Mouse (Mus musculus) neural tube, embryonic 13.5 days (tissue): ENCODE data around the gene Fam20a. TPM values are rescaled to one million over a fixed set of nuclear protein-coding genes. Genes with fewer than 3 reads are reported as not detected.

Experiments
- ATAC-seq: fragments of 200-750 bp; cut with Nextera tagmentation; 2 replicates; pipeline ENCODE4 v1.8.0; 2017; ENCODE audit warnings: low read depth, mild to moderate bottlenecking, moderate TSS enrichment, moderate library complexity
- H3K27ac ChIP-seq: fragments of 300-500 bp; sonication (generic); replicated peaks from 2 replicates; pipeline ENCODE4 v1.5.1; 2015; ENCODE audit warnings: moderate library complexity, mild to moderate bottlenecking, inconsistent platforms
- H3K27me3 ChIP-seq: fragments of 300-500 bp; sonication (generic); 2 replicates; pipeline ENCODE4 v1.6.1; 2015; ENCODE audit warnings: mild to moderate bottlenecking, inconsistent platforms
- H3K36me3 ChIP-seq: fragments of 300-500 bp; sonication (generic); 2 replicates; pipeline ENCODE4 v1.6.1; 2015; ENCODE audit warnings: mild to moderate bottlenecking, inconsistent platforms
- H3K4me1 ChIP-seq: fragments of 300-500 bp; sonication (generic); replicated peaks from 2 replicates; pipeline ENCODE4 v1.6.1; 2015; ENCODE audit warnings: inconsistent platforms
- H3K4me2 ChIP-seq: fragments of 300-500 bp; sonication (generic); 2 replicates; pipeline ENCODE4 v1.6.1; 2015; ENCODE audit warnings: inconsistent platforms, mild to moderate bottlenecking, moderate library complexity
- H3K4me3 ChIP-seq: fragments of 300-500 bp; sonication (generic); 2 replicates; pipeline ENCODE4 v1.5.1; 2015; ENCODE audit warnings: mild to moderate bottlenecking, inconsistent platforms
- H3K9ac ChIP-seq: fragments of 300-500 bp; sonication (generic); 2 replicates; pipeline ENCODE4 v1.6.1; 2015; ENCODE audit warnings: moderate library complexity, mild to moderate bottlenecking, inconsistent platforms
- H3K9me3 ChIP-seq: fragments of 300-500 bp; sonication (generic); 2 replicates; pipeline ENCODE4 v1.6.1; 2016; ENCODE audit warnings: inconsistent platforms
- WGBS: fragments of 180-500 bp; shearing (Covaris S2); methylation state at CpG from one replicate; pipeline ENCODE4 v1.1.7; 2015; 5-methylcytosine and 5-hydroxymethylcytosine counted together
- polyA plus RNA-seq: library from polyadenylated mRNA; unstranded; fragments of >200 nt; fragmentation: Nextera tagmentation; extraction: Ambion mirVana; gene quantifications from 2 replicates; pipeline ENCODE4 v1.2.1, GENCODE M21; 2015

Fam20a gene
- polyA plus RNA-seq, 1 experiment from 2014 or later = 3.7 TPM

- WGBS = 82% methylated on average over 8 of the region's 8 CpGs
- Histone ChIP-seq H3K4me3 (no peak overlapping the region), H3K9me3 (no peaks in the 10 kb centered on the region), H3K27me3 (no peaks in the 10 kb centered on the region), H3K27ac (no peak overlapping the region), H3K4me1 (no peaks in the 10 kb centered on the region), H3K9ac (no peak overlapping the region), H3K4me2 (no peak overlapping the region), H3K36me3 (no peaks in the 10 kb centered on the region)
- no peak for ATAC-seq
Observed at GRCm38 (mm10) chr11:109732726-109733438, 10.8 kb upstream of the Fam20a start.

DNA sequence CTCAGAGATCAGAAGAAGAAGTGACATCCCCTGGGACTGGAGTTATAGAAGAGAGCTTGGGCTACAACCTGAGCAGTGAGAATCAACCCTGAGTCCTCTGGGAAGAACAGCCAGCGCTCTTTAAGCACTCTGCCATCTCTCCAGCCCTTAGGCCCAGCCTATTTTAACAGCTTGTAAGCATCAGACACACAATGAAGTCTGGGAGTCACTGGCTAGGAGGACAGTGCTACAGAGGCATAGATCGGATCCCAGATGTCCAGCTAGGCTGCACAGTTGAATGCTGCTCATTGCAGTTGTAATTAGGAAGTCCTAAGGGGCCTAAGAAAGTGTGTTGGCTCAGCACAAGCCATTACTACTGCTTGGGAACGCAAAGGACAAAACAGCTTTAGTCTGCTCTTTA, 6.3 kb upstream of the Fam20a start:
- H3K4me2 ChIP-seq = no peak overlapping the region
- H3K4me1 ChIP-seq = no peaks in the 10 kb centered on the region
- WGBS = 72% methylated on average over 3 of the region's 3 CpGs
- H3K36me3 ChIP-seq = no peaks in the 10 kb centered on the region
- H3K27me3 ChIP-seq = no peaks in the 10 kb centered on the region
- no peak overlapping the region for H3K4me3 ChIP-seq
- no peak overlapping the region for H3K27ac ChIP-seq
- no peak overlapping the region for H3K9ac ChIP-seq
- no peak for ATAC-seq
- H3K9me3 ChIP-seq = no peaks in the 10 kb centered on the region

DNA sequence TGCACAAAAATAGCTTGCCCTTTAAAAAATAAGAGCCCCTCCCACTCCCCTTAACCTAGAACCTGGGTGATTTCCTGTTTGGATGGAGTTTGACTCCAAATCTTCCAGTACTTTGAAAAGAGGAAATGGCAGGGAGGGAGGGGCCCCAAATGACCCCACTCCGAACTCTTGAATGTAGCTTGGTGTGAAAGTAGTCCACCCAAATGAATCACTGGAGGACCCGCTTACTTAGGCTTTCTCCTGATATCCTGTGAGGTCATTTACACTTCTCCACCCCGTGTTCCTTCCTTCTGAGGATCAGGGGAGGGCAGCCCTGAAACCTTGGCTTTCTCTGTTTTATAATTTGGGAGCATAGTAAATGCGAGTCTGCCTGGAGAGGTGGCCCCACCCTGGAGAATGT, 632 bp upstream of the Fam20a start:
- H3K9me3 ChIP-seq = no peaks in the 10 kb centered on the region
- H3K9ac ChIP-seq = no peak overlapping the region
- no peaks in the 10 kb centered on the region for H3K36me3 ChIP-seq
- H3K4me3 ChIP-seq = no peak overlapping the region
- H3K4me2 ChIP-seq = peak overlapping the region; percentile 91; the same call in 1 of the 2 replicates
- H3K27ac ChIP-seq = no peak overlapping the region
- H3K4me1 ChIP-seq = peaks cover 25% of the 10 kb centered on the region
- 60% methylated on average over 4 of the region's 4 CpGs for WGBS
- H3K27me3 ChIP-seq = peaks cover 30% of the 10 kb centered on the region
- no peak for ATAC-seq

GRCm38 (mm10) chr11:109721320-109721780, 729 bp downstream of the Fam20a start:
- H3K27me3 ChIP-seq = peaks cover 30% of the 10 kb centered on the region
- peak overlapping the region; percentile 68 for H3K9ac ChIP-seq
- H3K27ac ChIP-seq = no peak overlapping the region
- H3K4me2 ChIP-seq = peak overlapping the region; percentile 91
- H3K9me3 ChIP-seq = no peaks in the 10 kb centered on the region
- WGBS = 1% methylated on average over 40 of the region's 40 CpGs
- H3K4me1 ChIP-seq = peaks cover 25% of the 10 kb centered on the region
- H3K4me3 ChIP-seq = peak overlapping the region; percentile 48
- no peaks in the 10 kb centered on the region for H3K36me3 ChIP-seq
- ATAC-seq = peak; percentile 76

GRCm38 (mm10) chr11:109720809-109721319, 1.2 kb downstream of the Fam20a start:
- H3K27me3 ChIP-seq = peaks cover 30% of the 10 kb centered on the region
- WGBS = 13% methylated on average over 12 of the region's 12 CpGs
- ATAC-seq = 0 out of 2 replicates have a peak, but pooled peaks have one; percentile 10
- peak overlapping the region; percentile 48 for H3K4me3 ChIP-seq
- peak overlapping the region; percentile 91 for H3K4me2 ChIP-seq
- H3K9ac ChIP-seq = peak overlapping the region; percentile 68
- no peaks in the 10 kb centered on the region for H3K9me3 ChIP-seq
- no peaks in the 10 kb centered on the region for H3K36me3 ChIP-seq
- peaks cover 25% of the 10 kb centered on the region for H3K4me1 ChIP-seq
- H3K27ac ChIP-seq = no peak overlapping the region

- H3K9me3 ChIP-seq = no peaks in the 10 kb centered on the region
- ATAC-seq = no peak
- peaks cover 30% of the 10 kb centered on the region for H3K27me3 ChIP-seq
Observed at GRCm38 (mm10) chr11:109719399-109719798, 2.7 kb downstream of the Fam20a start.

DNA sequence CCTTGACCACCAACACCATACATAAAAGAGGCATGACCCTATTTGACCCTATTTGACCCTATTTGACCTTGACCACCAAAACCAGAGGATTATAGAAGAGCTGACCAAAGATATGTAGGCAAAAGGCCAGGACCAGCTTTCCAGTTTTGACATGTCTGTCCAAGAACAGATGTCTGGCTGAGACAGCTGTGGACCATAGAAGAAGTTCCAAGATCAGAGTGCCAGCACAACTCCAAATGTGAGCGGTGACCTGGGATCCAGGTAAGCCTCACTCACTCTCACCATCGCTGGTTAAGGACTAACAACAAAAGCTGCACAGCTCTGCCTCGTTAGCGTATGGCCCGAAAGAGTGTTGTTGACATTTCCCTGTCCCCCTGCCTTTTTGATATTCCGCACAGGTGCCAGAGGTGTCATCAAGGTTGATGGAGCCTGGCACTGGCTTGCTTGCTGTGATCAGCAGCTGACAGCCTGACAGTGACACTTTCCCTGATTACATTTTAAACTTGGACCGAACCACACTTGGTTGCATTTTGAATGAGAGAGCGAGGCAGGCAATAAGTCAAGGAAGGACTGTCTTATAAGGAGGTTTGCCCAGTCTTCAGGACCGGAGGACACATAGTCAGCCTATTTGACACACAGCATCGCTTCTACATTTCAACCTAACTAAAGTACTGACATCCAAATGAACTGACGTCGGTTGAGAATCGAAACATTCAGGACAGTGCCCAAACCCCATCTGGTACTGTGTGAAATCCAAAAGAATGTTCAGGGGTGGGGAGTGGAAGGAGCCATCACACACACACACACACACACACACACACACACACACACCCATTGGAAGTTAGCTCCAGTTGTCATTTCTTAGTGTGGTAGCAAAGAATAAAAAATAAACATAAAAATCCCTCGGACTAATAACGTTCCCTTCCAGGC, 3.8 kb downstream of the Fam20a start:
- H3K4me2 ChIP-seq = no peak overlapping the region
- WGBS = 89% methylated on average over 15 of the region's 15 CpGs
- no peak for ATAC-seq
- H3K9ac ChIP-seq = no peak overlapping the region
- no peak overlapping the region for H3K27ac ChIP-seq
- no peaks in the 10 kb centered on the region for H3K9me3 ChIP-seq
- H3K4me1 ChIP-seq = peaks cover 32% of the 10 kb centered on the region
- no peak overlapping the region for H3K4me3 ChIP-seq
- peaks cover 30% of the 10 kb centered on the region for H3K27me3 ChIP-seq
- H3K36me3 ChIP-seq = no peaks in the 10 kb centered on the region

More at GRCm38 (mm10) chr11:109719399-109719798, 2.7 kb downstream of the Fam20a start:
- Histone ChIP-seq H3K9ac (no peak overlapping the region), H3K27ac (no peak overlapping the region), H3K4me3 (no peak overlapping the region), H3K4me1 (peaks cover 26% of the 10 kb centered on the region), H3K4me2 (no peak overlapping the region), H3K36me3 (no peaks in the 10 kb centered on the region)
- 90% methylated on average over 3 of the region's 3 CpGs for WGBS

DNA sequence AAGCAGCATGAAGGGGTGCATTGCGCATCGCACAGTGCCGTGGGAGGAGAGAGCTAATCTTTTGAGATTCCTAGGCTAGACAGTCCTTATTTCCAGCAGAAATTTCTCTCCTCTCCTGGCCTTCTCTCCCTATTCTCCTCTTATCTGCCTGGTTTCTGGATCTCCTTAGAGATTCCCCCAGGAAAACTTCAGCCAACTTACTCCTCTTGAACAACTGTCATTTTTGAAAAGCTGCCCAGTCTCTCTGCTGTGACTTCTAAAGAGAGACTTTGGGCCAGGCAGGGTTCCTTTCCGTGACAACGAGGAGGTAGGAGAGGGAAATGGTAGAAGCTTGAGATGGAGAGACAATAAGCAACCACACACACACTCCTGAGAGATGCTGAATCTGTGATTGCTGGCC, 4.6 kb downstream of the Fam20a start:
- ATAC-seq = no peak

GRCm38 (mm10) chr11:109716981-109717380, 5.1 kb downstream of the Fam20a start:
- Histone ChIP-seq H3K9me3 (no peaks in the 10 kb centered on the region), H3K4me1 (peaks cover 21% of the 10 kb centered on the region), H3K4me3 (no peak overlapping the region), H3K4me2 (no peak overlapping the region), H3K9ac (no peak overlapping the region), H3K27me3 (peaks cover 20% of the 10 kb centered on the region), H3K27ac (no peak overlapping the region), H3K36me3 (no peaks in the 10 kb centered on the region)
- ATAC-seq = no peak
- WGBS = 75% methylated on average over 7 of the region's 7 CpGs

More for the DNA sequence above, 4.6 kb downstream of the Fam20a start:
- H3K4me2 ChIP-seq = no peak overlapping the region
- H3K27ac ChIP-seq = no peak overlapping the region
- peaks cover 23% of the 10 kb centered on the region for H3K27me3 ChIP-seq
- H3K9me3 ChIP-seq = no peaks in the 10 kb centered on the region
- no peak overlapping the region for H3K4me3 ChIP-seq
- no peak overlapping the region for H3K9ac ChIP-seq
- H3K4me1 ChIP-seq = peaks cover 26% of the 10 kb centered on the region
- 89% methylated on average over 5 of the region's 5 CpGs for WGBS
- no peaks in the 10 kb centered on the region for H3K36me3 ChIP-seq

GRCm38 (mm10) chr11:109715311-109715781, 6.7 kb downstream of the Fam20a start:
- Histone ChIP-seq H3K4me1 (0 out of 2 replicates have a peak, but pooled peaks cover 7% of the 10 kb centered on the region), H3K9me3 (no peaks in the 10 kb centered on the region), H3K27me3 (peaks cover 4% of the 10 kb centered on the region; the same call in 1 of the 2 replicates), H3K4me3 (no peak overlapping the region), H3K36me3 (no peaks in the 10 kb centered on the region), H3K4me2 (no peak overlapping the region), H3K27ac (no peak overlapping the region), H3K9ac (no peak overlapping the region)
- no peak for ATAC-seq
- 89% methylated on average over 12 of the region's 12 CpGs for WGBS

GRCm38 (mm10) chr11:109714341-109715247, 7.5 kb downstream of the Fam20a start:
- Histone ChIP-seq H3K27ac (no peak overlapping the region), H3K4me3 (no peak overlapping the region), H3K9me3 (no peaks in the 10 kb centered on the region), H3K27me3 (no peaks in the 10 kb centered on the region), H3K4me1 (0 out of 2 replicates have a peak, but pooled peaks cover 7% of the 10 kb centered on the region), H3K4me2 (no peak overlapping the region), H3K9ac (no peak overlapping the region), H3K36me3 (no peaks in the 10 kb centered on the region)
- no peak for ATAC-seq
- WGBS = 73% methylated on average over 17 of the region's 17 CpGs
